Mouse (Mus musculus) liver, embryonic 13.5 days (tissue): ENCODE measurements around the gene Bola3. TPM values are rescaled to one million over a fixed set of nuclear protein-coding genes. Genes with fewer than 3 reads are reported as not detected.

Experiments
- ATAC-seq: fragments of 200-750 bp; cut with Nextera tagmentation; 2 replicates; pipeline ENCODE4 v1.8.0; 2017; ENCODE audit warnings: low read depth, mild to moderate bottlenecking, moderate number of reproducible peaks, moderate library complexity
- DNase-seq: peaks from one replicate; pipeline ENCODE4 v3.0.0; 2022
- H3K27ac ChIP-seq: fragments of 300-500 bp; sonication (generic); 2 replicates; pipeline ENCODE4 v1.5.1; 2015; ENCODE audit warnings: moderate library complexity, mild to moderate bottlenecking, inconsistent platforms
- H3K27me3 ChIP-seq: fragments of 300-500 bp; sonication (generic); 2 replicates; pipeline ENCODE4 v1.6.1; 2015; ENCODE audit warnings: mild to moderate bottlenecking, inconsistent platforms
- H3K36me3 ChIP-seq: fragments of 300-500 bp; sonication (generic); 2 replicates; pipeline ENCODE4 v1.6.1; 2015; ENCODE audit warnings: mild to moderate bottlenecking, inconsistent platforms
- H3K4me1 ChIP-seq: fragments of 300-500 bp; sonication (generic); replicated peaks from 2 replicates; pipeline ENCODE4 v1.6.1; 2015; ENCODE audit warnings: inconsistent platforms
- H3K4me2 ChIP-seq: fragments of 300-500 bp; sonication (generic); 2 replicates; pipeline ENCODE4 v1.6.1; 2015; ENCODE audit warnings: inconsistent platforms, mild to moderate bottlenecking, moderate library complexity
- H3K4me3 ChIP-seq: fragments of 300-500 bp; sonication (generic); replicated peaks from 2 replicates; pipeline ENCODE4 v1.5.1; 2015; ENCODE audit warnings: mild to moderate bottlenecking, inconsistent platforms
- H3K9ac ChIP-seq: fragments of 300-500 bp; sonication (generic); 2 replicates; pipeline ENCODE4 v1.6.1; 2015; ENCODE audit warnings: mild to moderate bottlenecking, inconsistent platforms
- H3K9me3 ChIP-seq: fragments of 300-500 bp; sonication (generic); replicated peaks from 2 replicates; pipeline ENCODE4 v1.6.1; 2016; ENCODE audit warnings: inconsistent platforms
- WGBS: fragments of 180-500 bp; shearing (Covaris S2); methylation state at CpG from one replicate; pipeline ENCODE4 v1.1.7; 2015; ENCODE audit not compliant: insufficient replicate concordance; 5-methylcytosine and 5-hydroxymethylcytosine counted together
- polyA plus RNA-seq: library from polyadenylated mRNA; unstranded; fragments of >200 nt; fragmentation: Nextera tagmentation; extraction: Ambion mirVana; gene quantifications from 2 replicates; pipeline ENCODE4 v1.2.1, GENCODE M21; 2015

Bola3 gene
- polyA plus RNA-seq, 1 experiment from 2014 or later = 329 TPM

DNA sequence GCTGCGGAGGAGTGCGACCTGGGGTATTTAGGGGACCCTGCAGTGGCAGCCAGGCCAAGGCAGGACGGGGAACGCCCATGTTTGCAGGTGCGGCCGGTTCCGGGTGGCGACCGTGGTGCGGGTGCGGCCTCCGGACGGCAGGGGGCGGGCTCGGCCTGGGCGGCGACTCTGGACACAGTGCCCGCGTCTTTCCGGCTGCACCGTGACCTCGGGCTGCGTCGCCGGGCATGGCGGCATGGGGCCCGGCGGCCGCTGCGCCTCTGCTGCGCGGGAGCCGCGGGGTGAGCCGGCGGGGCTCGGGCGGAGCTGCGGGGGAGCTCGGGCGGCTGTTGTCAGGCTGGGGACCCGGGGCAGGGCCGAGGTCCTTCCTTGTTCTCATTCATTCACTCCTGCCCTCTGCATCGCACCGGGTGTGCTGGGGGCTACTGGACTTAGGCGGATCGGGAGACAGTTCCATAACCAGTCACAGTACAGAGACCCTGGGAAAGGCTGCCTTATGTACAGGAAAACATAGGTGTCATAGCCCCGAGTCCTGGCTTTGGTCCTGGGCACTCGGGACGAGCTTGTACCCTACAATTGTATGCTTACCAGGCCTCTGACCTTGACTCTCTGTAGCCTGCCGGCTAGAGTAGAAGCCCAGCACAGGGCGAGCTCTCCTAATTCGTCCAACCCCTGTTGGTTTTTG is 469 bp downstream of the Bola3 start:
- no peaks in the 10 kb centered on the region for H3K9me3 ChIP-seq
- peak overlapping the region; percentile 99 for H3K27ac ChIP-seq
- peak; percentile 91 for DNase-seq
- no peaks in the 10 kb centered on the region for H3K27me3 ChIP-seq
- H3K4me3 ChIP-seq = peak overlapping the region; percentile 83
- peak overlapping the region; percentile 80 for H3K4me2 ChIP-seq
- peaks cover 38% of the 10 kb centered on the region for H3K36me3 ChIP-seq
- ATAC-seq = peak; percentile 77
- H3K4me1 ChIP-seq = peaks cover 61% of the 10 kb centered on the region
- H3K9ac ChIP-seq = peak overlapping the region; percentile 96
- WGBS = under 1% methylated on average over 53 of the region's 53 CpGs

GRCm38 (mm10) chr6:83350172-83350571 is 1.2 kb downstream of the Bola3 start:
- 69% methylated on average over 7 of the region's 7 CpGs for WGBS
- H3K4me3 ChIP-seq = peak overlapping the region; percentile 83
- peak overlapping the region; percentile 96 for H3K9ac ChIP-seq
- H3K36me3 ChIP-seq = peaks cover 44% of the 10 kb centered on the region
- peaks cover 68% of the 10 kb centered on the region for H3K4me1 ChIP-seq
- DNase-seq (no peak), ATAC-seq (no peak)
- H3K9me3 ChIP-seq = no peaks in the 10 kb centered on the region
- H3K27me3 ChIP-seq = no peaks in the 10 kb centered on the region
- H3K27ac ChIP-seq = peak overlapping the region; percentile 99
- H3K4me2 ChIP-seq = peak overlapping the region; percentile 80

DNA sequence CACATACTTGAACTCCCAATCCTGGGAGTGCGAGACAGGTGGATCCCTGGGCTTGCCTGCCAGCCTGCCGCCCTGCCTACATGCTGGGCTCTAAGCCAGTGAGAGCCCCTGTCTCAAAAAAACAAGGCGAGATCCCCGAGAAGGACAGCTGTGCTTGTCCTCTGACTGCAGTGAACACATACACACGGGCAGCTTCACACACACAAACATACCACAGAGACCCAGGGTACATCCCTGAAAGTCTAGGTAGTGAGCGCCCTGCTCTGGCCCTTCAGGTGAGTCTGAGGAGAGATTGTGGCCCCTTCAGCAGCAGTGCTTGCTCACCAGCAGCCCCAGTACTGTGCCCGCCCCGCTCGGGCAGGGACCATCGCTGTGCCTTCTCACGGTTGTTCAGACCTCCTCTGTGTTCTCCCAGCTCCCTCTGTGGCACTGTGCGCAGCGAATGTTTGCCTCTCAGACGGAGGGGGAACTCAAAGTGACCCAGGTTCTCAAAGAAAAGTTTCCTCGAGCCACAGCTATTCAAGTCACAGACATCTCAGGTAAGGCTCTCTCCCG is 2.0 kb downstream of the Bola3 start:
- Histone ChIP-seq H3K4me1 (peaks cover 76% of the 10 kb centered on the region), H3K4me2 (peak overlapping the region; percentile 80), H3K27me3 (no peaks in the 10 kb centered on the region), H3K27ac (peak overlapping the region; percentile 99), H3K9me3 (no peaks in the 10 kb centered on the region), H3K4me3 (peak overlapping the region; percentile 83), H3K36me3 (peaks cover 49% of the 10 kb centered on the region), H3K9ac (peak overlapping the region; percentile 96)
- 68% methylated on average over 16 of the region's 16 CpGs for WGBS
- no peak for ATAC-seq
- peak; percentile 29 for DNase-seq

- WGBS = 14% methylated on average over 7 of the region's 7 CpGs
- Histone ChIP-seq H3K4me3 (peak overlapping the region; percentile 83), H3K27me3 (no peaks in the 10 kb centered on the region), H3K4me1 (peaks cover 81% of the 10 kb centered on the region), H3K4me2 (peak overlapping the region; percentile 80), H3K36me3 (peaks cover 55% of the 10 kb centered on the region), H3K27ac (peak overlapping the region; percentile 99), H3K9me3 (no peaks in the 10 kb centered on the region), H3K9ac (peak overlapping the region; percentile 96)
- ATAC-seq (peak; percentile 95), DNase-seq (peak; percentile 90)
These were observed 2.7 kb downstream of the Bola3 start for GRCm38 (mm10) chr6:83351490-83352160.

DNA sequence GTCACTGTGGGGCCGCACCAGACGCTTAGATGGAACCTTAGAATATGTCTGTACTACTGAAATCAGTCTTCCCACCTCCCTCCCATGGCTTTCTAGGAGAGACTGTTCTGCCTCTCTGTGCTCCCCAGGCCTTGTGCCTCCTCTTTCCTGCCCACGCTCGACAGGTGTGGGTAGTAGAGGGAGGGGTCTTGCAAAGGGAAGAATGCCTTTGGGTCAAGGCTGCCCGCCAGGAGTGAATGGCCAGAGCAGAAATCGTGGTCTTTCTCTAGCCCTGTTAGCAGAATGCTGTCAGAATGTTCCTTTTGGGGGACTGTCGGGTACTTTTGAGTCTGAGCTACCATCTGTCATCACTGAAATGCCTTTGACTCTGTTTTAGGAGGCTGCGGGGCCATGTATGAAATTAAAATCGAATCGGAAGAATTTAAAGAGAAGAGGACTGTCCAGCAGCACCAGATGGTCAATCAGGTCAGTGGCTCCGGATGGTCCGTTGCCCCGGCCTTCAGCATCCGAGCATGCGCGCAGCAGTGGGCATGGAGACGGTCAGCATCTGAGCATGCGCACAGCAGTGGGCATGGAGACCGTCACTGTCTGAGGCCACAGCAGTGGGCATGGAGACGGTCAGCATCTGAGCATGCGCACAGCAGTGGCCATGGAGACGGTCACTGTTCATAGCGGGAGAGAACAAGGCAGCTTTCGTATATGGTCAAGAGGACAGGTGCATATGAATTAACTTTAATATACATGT is 3.9 kb downstream of the Bola3 start:
- peak overlapping the region; percentile 80 for H3K4me2 ChIP-seq
- peak overlapping the region; percentile 99 for H3K27ac ChIP-seq
- H3K4me1 ChIP-seq = peaks cover 82% of the 10 kb centered on the region
- ATAC-seq (no peak), DNase-seq (no peak)
- WGBS = 88% methylated on average over 24 of the region's 24 CpGs
- peak overlapping the region; percentile 83 for H3K4me3 ChIP-seq
- peaks cover 61% of the 10 kb centered on the region for H3K36me3 ChIP-seq
- H3K9me3 ChIP-seq = no peaks in the 10 kb centered on the region
- H3K9ac ChIP-seq = peak overlapping the region; percentile 96
- H3K27me3 ChIP-seq = no peaks in the 10 kb centered on the region

GRCm38 (mm10) chr6:83354856-83355781 is 6.2 kb downstream of the Bola3 start:
- peaks cover 81% of the 10 kb centered on the region for H3K36me3 ChIP-seq
- WGBS = 77% methylated on average over 9 of the region's 9 CpGs
- H3K4me1 ChIP-seq = peaks cover 68% of the 10 kb centered on the region
- 0 out of 2 replicates have a peak overlapping the region, but pooled peaks have one; percentile 13 for H3K4me2 ChIP-seq
- peak overlapping the region; percentile 34; the same call in 1 of the 2 replicates for H3K9ac ChIP-seq
- ATAC-seq (no peak), DNase-seq (no peak)
- no peaks in the 10 kb centered on the region for H3K9me3 ChIP-seq
- H3K27me3 ChIP-seq = no peaks in the 10 kb centered on the region
- H3K4me3 ChIP-seq = no peak overlapping the region
- H3K27ac ChIP-seq = peak overlapping the region; percentile 99

- Histone ChIP-seq H3K4me3 (no peak overlapping the region), H3K27me3 (no peaks in the 10 kb centered on the region), H3K36me3 (peaks cover 88% of the 10 kb centered on the region), H3K9ac (peak overlapping the region; percentile 47), H3K27ac (peak overlapping the region; percentile 99), H3K4me2 (0 out of 2 replicates have a peak overlapping the region, but pooled peaks have one; percentile 18), H3K4me1 (peaks cover 62% of the 10 kb centered on the region), H3K9me3 (no peaks in the 10 kb centered on the region)
- ATAC-seq (peak; percentile 16), DNase-seq (peak; percentile 74)
- 26% methylated on average over 7 of the region's 7 CpGs for WGBS
These were observed 7.7 kb downstream of the Bola3 start for GRCm38 (mm10) chr6:83356569-83357138.

- no peaks in the 10 kb centered on the region for H3K9me3 ChIP-seq
- no peaks in the 10 kb centered on the region for H3K27me3 ChIP-seq
- no peak overlapping the region for H3K9ac ChIP-seq
- H3K4me3 ChIP-seq = no peak overlapping the region
- H3K4me2 ChIP-seq = no peak overlapping the region
- peaks cover 91% of the 10 kb centered on the region for H3K36me3 ChIP-seq
- peaks cover 61% of the 10 kb centered on the region for H3K4me1 ChIP-seq
- ATAC-seq (no peak), DNase-seq (no peak)
- 85% methylated on average over 10 of the region's 10 CpGs for WGBS
- H3K27ac ChIP-seq = peak overlapping the region; percentile 21; the same call in 1 of the 2 replicates
These were observed 8.5 kb downstream of the Bola3 start for GRCm38 (mm10) chr6:83357436-83357835.

DNA sequence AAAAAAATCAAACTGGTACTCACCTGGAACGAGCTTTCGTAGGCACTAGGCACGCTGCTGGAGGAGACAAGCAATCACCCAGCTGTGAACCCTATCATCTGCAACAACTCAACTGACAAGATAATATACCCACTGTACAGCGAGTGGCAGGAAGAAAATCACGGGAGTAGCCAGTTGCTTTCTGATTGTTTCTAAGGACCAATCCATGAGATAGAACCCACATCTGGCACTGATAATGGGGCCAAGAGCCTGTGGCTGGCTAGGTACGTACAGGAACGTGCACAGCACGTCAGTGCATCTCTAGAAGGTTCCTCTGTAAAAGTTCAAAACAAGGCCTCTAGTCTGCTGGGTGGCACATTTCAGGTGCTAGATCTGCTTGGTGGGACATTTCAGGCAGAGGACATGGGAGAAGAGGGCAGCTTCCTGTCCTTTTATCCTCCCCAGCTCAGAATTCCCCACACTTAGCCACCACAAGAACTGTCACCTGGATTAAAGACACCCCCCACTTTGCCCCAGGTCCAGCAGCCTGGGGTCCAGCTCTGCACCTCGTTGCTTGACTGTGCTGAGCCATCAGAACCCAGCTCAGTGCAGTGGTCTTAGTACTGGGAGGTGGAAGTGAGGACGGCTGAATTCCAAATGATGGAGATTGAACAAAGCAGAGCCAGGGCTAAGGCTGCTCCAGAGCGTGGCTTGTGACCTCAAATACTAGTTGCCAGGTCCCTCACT is 12.7 kb downstream of the Bola3 start:
- H3K36me3 ChIP-seq = peaks cover 73% of the 10 kb centered on the region
- H3K27me3 ChIP-seq = no peaks in the 10 kb centered on the region
- H3K4me1 ChIP-seq = peaks cover 28% of the 10 kb centered on the region
- DNase-seq = no peak
- H3K9me3 ChIP-seq = no peaks in the 10 kb centered on the region
- no peak overlapping the region for H3K4me2 ChIP-seq
- H3K27ac ChIP-seq = no peak overlapping the region
- WGBS = 44% methylated on average over 11 of the region's 11 CpGs
- no peak overlapping the region for H3K4me3 ChIP-seq
- H3K9ac ChIP-seq = no peak overlapping the region
- peak; percentile 50 for ATAC-seq
